Mouse (Mus musculus) left cerebral cortex, postnatal 4 days (tissue): ENCODE measurements at regions not wholly inside any gene's neighbourhood (a gene's known extent, or its start where the extent isn't known, plus 50 kb on each side); places are given as distances from the start of the nearest gene placed in this dataset.
"Not testable (repeated sequence)": the region's sequence is repeated elsewhere in the genome, so short reads cannot be mapped to it uniquely, and the experiment has no call there.

Source experiments
- DNase-seq: peaks from one replicate; pipeline ENCODE4 v3.0.0-alpha.2; 2022
- intact Hi-C: fragments of 180-260 bp; cut with DNase I; formaldehyde crosslinking; loops from one replicate; pipeline ENCODE4 v1.15.1; 2025

DNA sequence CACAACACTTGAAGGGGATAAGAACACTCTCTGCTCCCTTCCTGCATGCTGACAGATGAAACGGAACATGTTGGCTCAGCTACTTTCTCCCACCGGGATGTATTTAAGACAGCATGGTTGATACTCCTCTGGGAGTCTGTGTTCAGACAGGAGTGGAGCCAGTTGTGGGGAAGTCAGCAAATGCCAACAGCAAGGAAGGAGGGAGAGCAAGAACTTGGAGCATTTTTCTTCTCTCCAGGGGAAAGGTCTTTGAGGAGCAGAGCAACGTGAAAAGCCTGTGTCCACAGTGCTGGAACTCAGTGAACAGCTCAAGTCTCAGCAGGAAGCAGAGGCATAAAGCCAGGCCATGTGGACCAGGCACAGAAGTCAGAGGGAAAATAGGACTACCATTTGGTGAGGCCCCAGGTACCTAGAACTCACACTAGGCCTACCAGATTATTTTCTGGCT is 188.8 kb upstream of the Dmac1 start:
- intact Hi-C loops = no loop called here
- DNase-seq = peak; percentile 47

- intact Hi-C loops = no loop called here
- DNase-seq = no peak
Measured at GRCm38 (mm10) chr4:75463579-75463978, 185.5 kb upstream of the Dmac1 start.

- no peak for DNase-seq
- intact Hi-C loops = no loop called here
Measured at GRCm38 (mm10) chr4:75449478-75449877, 171.4 kb upstream of the Dmac1 start.

DNA sequence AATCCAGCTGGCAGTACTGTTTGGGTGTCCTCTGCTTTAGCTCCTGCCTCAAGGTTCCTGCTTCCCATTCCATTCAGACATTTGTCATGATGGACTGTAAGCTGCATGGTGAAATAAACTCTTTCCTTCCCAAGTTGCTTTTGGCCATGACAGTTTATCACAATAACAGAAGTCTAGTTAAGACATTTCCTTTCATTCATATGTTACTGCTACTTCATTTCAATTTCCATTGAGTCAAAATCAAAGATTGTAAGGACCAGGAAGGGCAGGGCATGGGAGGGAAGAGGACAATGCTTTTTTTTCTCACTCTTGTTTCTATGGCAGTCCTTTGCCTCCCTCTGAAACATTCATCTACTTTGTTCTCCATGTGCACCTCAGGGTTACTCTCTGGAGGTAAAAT is 145.2 kb upstream of the Dmac1 start:
- intact Hi-C loops = no loop called here
- no peak for DNase-seq

- DNase-seq = peak; percentile 8
- intact Hi-C loops = not testable (repeated sequence)
Measured at GRCm38 (mm10) chr4:75400754-75401153, 122.6 kb upstream of the Dmac1 start.

- intact Hi-C loops = no loop called here
- no peak for DNase-seq
Measured at GRCm38 (mm10) chr4:75394992-75395391, 116.9 kb upstream of the Dmac1 start.

GRCm38 (mm10) chr4:75394264-75394663 is 116.2 kb upstream of the Dmac1 start:
- DNase-seq = no peak
- intact Hi-C loops = no loop called here

DNA sequence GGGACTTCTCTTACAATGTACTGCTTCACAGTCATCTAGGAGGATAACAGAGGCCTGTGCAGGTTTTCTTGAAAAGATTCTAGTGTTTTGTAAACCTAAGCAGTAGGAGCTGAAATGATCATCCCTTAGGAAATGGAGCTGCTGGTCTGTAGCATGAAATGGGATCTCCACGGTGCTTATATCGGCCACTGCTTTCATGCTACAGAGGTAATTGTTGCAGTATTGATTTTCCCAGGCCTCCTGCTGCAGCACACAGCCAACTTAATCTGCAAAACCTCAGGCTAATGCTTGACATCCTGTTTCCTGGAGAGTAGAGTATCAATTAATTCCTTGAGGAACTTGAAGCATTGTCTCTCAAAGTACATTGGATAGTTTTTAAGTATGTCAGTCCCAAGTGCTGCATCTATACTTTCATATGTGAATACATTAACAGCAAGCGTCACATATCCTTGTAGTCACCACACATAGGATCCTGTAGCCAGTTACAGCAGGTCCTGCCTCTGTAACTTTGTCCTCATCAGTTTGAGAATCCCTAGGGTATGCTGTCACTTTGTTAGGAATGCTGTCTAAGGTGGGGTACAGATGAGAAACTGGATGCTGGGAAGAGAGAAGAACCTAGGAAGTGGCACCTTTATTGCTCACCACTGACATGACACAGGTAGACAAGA is 108.3 kb upstream of the Dmac1 start:
- DNase-seq = no peak
- intact Hi-C loops = no loop called here

DNA sequence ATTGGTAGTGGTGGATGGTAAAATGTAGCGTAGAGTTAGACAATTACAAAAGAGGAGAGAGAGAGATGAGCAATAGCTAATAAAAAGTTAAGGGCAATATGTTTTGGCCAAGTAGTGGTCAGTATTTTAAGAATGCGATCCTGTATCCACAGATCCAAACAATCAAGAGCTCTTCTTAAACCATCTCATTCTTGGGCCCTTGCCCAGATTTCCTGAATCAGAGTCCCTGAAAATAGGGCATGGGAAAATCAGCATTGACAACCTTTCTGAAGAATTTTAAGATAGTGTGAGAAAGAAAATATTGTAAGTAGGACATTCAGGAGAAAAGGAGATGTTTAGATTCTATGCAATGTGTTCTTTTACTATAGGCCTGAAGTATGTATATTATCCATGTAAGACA is 81.4 kb upstream of the Dmac1 start:
- intact Hi-C loops = no loop called here
- DNase-seq = no peak

DNA sequence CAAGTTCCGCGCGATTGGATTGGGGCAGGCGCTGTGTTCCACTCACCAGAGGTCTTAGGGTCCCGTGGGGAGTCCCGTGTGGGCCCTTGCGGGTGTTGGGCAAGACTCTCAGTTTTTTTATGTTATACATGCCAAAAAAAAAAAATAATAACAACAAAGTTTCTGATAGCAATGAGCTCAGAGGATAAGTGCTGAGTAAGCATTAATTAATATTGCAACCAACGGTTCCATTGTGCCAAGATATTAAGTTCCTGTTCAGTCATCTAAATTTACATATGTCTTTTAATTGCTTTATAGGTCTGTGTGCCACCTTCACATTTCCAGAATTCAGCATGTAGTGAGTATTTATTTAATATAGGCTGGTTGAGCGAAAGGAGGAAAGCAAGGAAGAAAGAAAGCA is 77.5 kb upstream of the Dmac1 start:
- no peak for DNase-seq
- intact Hi-C loops = no loop called here

- no peak for DNase-seq
- intact Hi-C loops = no loop called here
Measured at GRCm38 (mm10) chr4:75334496-75334895, 56.4 kb upstream of the Dmac1 start.

- intact Hi-C loops = no loop called here
- DNase-seq = no peak
Measured at GRCm38 (mm10) chr4:75332791-75333190, 54.7 kb upstream of the Dmac1 start.

DNA sequence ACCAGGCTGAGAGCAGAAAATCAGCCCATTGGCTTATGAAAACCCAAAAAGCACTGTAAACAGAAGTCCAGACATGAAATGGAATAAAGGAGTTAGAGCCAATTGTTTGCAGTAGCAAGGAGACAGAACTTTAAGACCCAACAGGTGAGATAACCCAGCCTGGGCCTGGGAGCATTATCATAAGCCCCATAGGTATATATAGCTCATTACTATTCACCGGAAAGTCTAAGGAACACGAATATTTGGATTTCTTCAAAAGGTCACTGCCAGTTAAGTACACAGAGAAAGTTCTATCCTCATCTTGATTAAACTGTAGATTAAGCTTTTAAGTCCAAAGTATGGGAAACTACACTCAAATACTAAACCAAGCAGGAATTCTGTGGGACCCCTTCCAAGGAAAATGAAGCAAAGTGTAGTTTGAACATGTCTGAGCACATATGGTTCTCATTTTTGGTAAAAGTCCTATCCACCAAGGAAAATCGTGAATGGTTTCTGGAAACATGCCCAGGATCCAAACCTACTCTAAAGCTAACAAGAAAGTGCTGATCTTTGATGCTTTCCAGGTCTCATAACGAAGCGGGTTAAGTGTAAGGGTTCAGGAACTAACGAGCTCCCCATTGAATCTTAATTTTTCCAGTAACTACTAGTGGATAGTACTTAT is 51.5 kb upstream of the Dmac1 start:
- intact Hi-C loops = loop anchor here (2.0 kb wide), 1 partner anchor 51 kb away; no protein-coding TSS in a partner anchor
- DNase-seq = no peak
